Mouse (Mus musculus) CH12F3 (cell line): ENCODE data around the gene Bdh2.

ENCODE experiments used
- in situ Hi-C: fragments of 300-500 bp; cut with MboI; formaldehyde crosslinking; loops from 2 replicates; pipeline ENCODE4 v1.14.3; 2020; ENCODE audit warnings: low sequenced_read_pairs

Gene Bdh2

DNA sequence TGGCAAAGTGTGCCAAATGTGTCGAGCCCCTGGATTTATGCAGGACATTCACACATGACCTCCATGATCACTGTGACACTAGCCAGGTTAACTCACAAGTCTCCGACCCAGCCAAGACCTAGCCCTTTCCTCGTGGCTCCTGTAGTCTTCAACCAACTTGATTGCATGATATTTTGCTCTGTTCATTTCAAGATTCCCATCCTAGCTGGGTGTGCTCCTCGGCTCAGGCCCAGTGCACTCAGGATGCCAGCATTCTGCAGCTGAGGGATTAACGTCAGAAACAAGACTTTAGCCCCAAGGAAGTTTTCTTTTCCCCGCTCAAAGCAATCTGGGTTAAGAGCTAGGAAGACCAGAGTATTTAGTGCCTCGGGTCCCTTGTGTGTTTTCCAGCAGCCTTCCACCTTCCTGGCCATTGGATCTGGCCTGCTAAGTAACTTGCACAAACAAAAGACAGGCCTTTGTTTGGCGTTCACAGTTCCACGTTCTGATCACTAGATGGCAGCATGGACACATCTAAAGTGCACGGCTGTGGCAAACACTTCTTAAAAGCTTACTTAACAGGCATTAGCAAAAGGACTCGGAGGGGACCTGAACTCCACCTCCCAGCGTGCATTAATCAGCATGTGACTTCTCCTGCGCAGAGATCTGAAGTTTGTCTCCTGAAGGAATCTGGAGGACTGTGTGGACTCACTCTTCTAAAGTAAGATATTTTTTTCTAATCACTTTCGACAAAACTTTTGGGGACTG is at the start of gene Bdh2:
Bdh2 (plus strand) TSS at position 553 of the 747 bp plus-strand sequence.
- in situ Hi-C loops: loop anchor here (25.0 kb wide), 1 partner anchor 231 kb away; no protein-coding TSS in a partner anchor

DNA sequence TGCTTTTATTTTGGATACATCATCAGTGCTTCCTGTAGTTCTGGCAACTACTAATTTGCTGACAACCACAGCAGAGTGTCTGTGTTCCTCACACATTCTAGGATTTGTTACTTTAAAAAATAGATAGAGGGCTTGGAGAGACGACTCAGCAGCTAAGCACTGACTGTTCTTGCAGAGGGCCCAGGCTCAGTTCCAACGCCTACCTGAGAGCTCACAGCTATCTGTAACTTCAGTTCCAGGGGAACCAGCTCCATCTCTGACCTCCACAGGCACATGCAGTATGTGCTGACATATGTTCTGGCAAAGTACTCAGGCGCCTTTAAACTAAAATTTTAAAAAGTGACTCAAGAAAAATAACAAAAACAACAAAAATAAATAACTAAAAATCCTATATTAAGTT is 49.0 kb upstream of the Bdh2 start:
- in situ Hi-C loops: no loop called here

DNA sequence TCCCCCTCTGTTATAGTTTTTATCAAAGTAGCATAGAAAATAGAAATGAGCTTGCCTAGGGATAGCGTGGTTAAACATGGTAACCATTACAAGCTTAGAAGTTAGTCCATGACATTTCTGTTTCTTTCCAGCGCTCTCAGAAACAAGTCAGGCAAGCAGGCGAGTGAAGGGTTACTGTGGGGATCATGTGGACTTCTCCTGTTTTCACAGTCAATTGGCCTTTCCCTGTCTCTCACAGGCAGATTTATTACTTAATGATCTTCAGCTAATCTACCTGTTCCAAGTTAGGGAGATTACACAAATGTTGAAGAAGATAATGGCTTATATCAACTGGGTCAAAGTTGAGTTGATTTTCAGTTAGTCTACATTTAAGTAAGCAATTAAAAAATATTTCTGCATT is 48.6 kb upstream of the Bdh2 start:
- in situ Hi-C loops: no loop called here

DNA sequence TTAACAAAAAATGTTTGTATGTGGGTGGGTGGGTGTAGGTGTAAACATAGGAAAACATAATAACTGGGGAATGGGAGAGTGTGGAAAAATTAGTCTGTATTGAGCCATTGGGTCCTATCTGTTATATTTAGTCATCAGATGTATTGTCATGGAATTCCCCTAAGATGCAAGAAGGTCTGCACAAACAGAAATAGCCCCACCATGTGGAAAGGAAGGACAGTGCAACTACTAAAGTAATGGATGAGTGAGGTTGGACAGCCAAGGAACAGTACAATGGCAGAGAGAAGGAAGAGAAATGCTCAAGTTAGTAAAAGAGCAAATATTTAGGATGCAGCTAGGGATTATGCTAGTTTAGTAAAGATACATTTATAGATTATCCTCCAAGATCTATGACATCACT is 35.3 kb upstream of the Bdh2 start:
- in situ Hi-C loops: no loop called here

DNA sequence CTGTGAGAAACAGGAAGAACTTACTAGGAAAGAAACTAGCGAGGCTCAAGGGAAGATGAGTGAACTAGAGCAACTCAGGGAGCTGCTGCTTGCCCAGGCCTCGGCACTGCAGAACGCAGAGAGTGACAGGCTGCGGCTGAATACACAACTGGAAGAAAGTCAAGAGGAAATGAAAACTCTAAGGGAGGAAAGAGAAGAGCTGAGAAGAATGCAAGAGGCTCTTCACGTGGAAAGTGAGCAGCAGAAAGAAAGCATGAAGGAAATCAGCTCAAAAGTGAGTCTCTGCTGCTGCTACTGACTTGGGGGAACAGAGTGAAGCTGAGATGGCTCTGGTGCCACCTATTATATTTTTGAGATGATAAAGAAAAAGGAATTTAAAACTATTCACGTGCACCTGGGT is 34.2 kb upstream of the Bdh2 start:
- in situ Hi-C loops: no loop called here

DNA sequence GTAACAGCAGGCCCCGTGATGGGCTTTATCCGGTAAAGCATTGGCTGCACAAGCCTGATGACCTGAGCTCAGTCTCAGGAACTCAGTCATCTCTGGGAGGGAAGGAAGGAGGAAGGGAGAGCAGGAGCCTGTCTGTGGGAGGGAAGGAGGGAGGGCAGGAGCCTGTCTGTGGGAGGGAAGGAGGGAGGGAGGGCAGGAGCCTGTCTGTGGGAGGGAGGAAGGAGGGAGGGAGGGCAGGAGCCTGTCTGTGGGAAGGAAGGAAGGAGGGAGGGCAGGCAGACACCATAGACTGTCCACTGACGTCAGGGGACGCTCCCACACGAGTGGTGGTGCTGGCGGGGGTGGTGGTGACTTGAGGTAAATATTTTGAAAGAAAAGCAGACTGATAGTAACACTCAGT is 31.9 kb upstream of the Bdh2 start:
- in situ Hi-C loops: no loop called here

DNA sequence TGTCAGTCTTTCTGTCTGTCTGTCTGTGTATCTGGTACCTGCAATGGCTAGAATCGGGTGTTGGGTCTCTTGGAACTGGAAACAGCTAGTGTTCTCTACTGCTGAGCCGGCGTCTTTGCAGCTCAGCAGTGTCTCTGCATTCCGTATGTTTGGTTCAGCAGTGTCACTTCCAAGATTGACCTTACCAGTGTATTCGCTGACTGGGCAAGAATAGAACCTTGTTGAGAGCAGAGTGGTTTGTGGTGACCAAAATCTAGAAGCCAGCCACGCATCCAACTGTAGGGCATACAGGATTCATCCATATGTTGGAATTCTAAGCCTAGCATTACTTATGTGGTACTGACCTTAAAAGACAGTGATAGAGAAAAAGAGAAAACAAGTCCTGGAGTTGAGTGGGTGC is 29.2 kb upstream of the Bdh2 start:
- in situ Hi-C loops: no loop called here

DNA sequence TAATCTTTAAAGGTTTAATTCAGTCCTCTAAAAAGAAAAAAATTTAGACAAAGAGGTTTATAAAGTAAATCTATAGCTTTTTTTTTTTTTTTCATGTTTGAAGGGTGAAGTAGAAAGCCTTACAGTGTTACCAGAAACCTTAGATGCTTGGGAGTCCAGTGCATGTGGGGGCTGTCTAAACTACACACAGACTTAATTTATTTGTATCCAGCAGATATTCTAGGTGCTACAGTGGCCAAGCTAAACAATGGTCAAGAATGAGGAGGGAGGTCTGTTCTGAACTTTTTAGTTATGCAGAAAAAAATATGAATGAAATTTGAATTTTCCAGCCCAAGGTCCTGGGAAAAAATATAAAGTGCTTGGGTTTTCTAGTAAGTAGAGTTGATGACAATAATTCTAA is 26.2 kb upstream of the Bdh2 start:
- in situ Hi-C loops: no loop called here

DNA sequence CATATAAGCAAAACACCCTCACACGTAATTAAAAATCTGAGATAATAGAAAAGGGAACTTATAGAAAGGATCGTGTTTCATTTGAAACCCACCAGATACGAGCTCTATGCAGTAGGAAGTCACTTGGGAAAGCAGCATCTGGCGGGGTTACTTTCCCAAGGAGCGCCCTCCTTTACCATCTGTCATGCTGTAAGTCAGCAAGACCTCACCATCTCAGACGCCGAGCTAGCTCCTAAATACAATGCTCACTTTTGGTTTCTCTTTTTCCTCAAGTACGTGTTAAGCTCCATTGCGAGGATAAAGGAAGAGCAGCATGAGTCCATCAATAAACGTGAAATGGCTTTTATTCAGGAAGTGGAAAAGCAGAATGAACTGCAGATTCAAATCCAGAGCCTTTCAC is 22.1 kb upstream of the Bdh2 start:
- in situ Hi-C loops: no loop called here

DNA sequence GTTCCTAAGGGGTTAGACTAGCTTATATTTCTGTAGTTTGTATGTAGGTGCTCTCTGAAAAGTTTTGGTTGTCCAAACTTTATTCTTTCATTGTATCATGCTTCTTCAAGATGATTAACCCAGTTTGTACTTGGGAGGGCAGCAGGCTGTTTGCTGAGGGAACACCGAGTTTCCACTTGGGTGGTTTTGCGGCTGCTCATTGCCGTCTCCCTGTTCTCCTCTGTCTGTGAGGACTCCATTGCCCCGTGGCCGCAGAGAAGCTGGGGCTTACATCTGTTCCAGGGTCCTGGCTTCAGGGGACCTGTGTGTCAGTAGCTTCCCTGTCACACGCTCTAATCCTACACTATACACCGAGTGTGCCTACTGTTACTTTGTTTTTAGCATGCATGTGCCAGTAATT is 20.8 kb upstream of the Bdh2 start:
- in situ Hi-C loops: no loop called here

DNA sequence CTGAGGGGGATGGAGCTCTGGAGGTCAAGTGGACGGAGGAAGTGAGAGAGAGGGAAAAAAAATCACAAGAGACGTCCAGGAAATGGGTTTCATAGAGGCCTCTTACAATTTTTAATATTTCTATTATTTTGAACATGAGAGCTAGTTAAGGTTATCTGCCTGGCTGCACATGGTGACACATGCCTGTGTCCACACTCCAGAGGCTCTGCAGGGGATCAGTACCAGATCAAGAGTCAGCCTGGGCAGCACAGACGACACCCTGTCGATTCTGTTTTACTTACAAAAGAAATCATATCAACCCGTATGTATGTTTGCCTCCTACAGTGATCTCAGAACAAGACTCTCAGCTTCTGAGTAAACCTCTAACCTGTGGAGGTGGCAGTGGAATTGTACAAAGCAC is 12.4 kb upstream of the Bdh2 start:
- in situ Hi-C loops: no loop called here

DNA sequence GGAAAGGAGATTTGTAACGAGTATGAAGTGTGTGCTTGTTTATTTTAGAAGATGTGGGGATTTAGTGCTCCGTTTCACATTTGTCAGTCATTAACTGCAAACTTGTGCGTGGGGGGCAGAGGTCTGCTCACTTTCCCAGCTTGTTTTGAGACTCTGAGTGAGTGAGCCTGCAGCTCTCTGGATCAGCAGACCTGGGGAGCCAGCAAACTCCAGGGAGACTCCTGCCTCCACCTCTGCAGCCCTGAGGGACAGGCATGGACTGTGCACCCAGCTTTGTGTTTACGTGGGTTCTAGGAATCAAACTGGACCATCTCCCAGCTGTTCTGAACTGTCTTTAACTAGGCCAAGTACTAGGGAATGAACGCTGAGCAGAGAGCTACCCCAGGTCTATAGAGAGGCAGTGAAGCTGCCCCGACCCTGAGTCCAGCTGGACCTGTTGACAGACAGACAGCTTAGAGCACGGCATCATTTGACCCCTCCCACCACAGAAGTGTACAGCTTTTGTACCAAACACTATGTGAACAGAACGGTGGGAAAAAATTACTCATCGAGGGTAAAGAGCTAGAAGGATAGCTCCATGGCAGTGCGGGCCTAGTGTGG is 11.5 kb upstream of the Bdh2 start:
- in situ Hi-C loops: no loop called here

DNA sequence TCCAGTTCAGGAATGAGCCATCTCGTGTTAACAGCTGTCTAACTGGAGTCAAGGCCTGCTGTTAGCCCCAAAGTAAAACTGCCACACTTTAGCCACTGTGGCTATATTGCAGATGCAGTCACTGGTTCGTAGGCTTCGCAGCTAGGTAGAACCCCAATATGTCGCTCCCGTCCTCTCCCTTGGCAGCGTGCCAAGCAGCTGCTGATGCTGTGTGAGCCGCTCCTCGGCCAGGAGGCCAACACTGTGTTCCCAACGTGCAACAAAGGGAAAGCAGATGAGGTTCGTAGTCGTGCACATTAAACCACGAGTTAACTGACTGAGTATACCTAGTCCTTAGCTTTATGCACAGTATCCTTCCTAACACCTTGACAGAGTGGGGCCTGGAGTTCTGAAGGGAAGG is 8.4 kb upstream of the Bdh2 start:
- in situ Hi-C loops: no loop called here

DNA sequence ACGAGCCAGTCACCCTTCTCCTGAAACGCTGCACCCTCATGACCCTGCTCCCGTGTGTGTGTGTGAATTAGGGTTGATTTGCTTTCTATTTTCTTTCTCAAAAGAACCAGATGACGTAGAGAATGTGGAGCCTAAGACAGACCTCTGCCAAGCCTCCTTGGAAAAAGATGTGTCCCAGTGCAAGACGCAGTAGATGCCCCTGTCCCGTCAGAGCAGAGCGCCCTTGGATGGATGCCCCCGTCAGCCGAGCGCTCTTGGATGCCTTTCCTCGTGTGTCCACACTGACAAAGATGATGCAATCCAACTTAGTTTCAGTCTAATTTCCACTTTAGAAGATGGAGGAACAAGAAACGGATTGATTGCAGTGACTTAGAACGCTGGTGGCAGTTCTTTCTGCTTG is 8.0 kb upstream of the Bdh2 start:
- in situ Hi-C loops: no loop called here

DNA sequence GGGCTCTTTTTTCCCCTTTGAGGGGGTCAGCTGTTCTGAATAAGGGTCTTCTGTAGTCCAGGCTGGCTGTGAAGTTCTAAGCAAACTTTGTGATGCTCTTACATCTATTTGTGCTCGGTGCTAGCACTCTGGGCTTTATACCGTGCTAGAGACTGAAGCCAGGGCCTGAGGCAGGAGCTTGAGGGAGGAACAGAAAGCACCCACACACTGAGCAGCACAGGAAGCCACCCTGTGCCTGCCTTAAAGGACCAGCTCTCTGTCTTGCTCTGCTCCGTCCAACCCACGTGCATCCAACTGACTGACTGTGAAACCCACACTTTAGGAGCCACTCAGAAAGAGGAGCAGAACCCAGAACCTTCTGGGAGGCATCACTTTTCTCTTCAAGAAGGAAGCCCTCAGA is 861 bp upstream of the Bdh2 start:
- in situ Hi-C loops: loop anchor here (25.0 kb wide), 1 partner anchor 232 kb away; no protein-coding TSS in a partner anchor

DNA sequence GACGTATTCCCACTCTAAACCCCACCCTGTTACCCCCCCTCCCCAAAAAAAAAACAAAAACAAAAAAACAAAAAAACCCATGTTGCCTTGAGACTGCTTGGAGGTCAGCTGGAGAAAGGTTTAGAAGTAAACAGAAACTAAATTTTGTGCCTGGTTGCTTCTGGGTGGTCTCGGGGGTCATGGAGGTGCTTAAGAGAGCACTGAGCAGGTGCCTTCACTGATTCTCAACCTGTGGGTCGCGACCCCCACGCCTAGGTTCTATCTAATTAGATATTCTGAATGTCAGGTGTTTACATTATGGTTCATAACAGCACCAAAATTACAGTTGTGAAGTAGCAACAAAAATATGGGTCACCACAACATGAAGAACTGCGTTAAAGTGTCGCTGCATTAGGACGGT is 680 bp downstream of the Bdh2 start:
- in situ Hi-C loops: loop anchor here (25.0 kb wide), 1 partner anchor 231 kb away; no protein-coding TSS in a partner anchor

DNA sequence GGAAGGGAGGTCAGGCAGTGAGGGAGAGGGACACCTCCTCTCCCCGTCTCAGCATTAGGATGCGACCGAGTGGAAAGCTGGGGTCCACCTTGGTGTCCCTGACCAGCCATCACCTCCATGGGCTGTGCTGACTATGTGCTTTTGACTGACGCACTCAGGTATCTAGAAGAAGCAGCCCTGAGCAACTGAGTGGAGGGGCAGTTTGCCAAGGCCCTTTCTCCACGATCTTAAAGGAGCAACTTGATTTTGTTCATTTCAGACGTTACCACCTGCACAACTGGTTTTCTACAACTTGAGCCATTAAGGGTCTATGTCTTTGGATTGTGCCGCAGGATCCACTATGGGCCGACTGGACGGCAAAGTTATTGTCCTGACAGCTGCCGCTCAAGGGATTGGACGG is 4.2 kb downstream of the Bdh2 start:
- in situ Hi-C loops: loop anchor here (25.0 kb wide), 1 partner anchor 227 kb away; no protein-coding TSS in a partner anchor

DNA sequence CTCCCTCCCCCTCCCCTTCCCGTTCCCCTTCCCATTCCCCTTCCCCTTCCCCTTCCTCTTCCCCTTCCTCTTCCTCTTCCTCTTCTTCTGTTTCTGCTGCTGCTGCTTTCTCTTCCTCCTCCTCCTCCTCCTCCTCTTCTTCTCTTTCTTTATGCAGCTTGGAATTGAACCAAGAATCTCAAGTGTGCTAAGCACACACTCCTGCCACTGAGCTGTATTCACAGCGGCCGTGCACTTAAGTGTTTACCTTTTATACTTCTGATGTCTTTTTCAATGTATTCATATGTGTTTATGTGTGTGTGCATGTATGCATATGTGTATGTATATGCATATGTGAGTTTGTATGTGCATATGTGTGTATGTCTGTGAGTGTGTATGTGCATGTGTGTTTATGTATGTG is 4.8 kb downstream of the Bdh2 start:
- in situ Hi-C loops: loop anchor here (25.0 kb wide), 1 partner anchor 226 kb away; no protein-coding TSS in a partner anchor

DNA sequence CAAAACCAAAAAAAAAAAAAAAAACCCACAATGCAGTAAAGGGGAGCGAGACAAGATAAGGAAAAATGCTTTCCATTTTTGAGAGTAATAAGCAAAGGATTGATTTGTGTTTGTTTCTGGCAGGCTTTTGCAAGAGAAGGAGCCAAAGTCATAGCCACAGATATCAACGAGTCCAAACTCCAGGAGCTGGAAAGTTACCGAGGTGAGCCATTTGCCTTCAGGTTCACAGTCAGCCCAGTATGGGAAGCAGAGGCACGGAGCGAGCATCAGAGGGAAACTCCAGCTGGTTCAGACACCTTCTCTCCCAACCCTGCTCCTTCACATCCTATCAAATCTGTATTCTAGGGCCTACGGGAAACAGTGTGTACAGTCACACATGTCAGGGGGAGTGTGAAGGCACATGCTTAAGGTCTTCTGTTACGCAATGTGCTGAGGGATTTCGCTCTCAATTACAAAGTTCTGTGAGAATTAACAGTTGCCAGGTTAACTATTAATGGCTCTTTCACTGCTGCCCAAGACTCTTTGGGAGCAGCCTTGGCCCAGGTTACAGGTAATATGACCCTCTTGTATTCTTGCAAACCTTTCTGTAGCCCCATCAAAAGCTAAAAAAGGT is 7.2 kb downstream of the Bdh2 start:
- in situ Hi-C loops: loop anchor here (25.0 kb wide), 1 partner anchor 224 kb away; no protein-coding TSS in a partner anchor

DNA sequence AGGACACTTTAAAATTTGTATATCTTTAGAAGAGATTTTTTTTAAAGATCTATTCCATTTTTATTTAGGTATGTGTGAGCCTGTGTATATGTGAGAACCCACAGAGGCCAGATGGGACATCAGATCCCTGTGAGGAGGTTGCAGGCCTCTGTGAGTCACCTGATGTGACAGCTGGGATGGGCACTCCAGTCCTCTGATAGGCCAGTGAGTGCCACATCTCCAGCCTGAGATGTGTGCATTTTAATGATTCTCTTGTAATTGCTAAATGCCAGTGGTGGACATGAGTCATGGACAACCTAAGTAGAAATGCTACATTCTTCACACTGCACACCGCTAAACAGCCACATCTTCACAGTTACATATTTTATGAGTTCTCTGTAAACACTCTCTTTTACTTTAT is 8.1 kb downstream of the Bdh2 start:
- in situ Hi-C loops: loop anchor here (25.0 kb wide), 1 partner anchor 223 kb away; no protein-coding TSS in a partner anchor

DNA sequence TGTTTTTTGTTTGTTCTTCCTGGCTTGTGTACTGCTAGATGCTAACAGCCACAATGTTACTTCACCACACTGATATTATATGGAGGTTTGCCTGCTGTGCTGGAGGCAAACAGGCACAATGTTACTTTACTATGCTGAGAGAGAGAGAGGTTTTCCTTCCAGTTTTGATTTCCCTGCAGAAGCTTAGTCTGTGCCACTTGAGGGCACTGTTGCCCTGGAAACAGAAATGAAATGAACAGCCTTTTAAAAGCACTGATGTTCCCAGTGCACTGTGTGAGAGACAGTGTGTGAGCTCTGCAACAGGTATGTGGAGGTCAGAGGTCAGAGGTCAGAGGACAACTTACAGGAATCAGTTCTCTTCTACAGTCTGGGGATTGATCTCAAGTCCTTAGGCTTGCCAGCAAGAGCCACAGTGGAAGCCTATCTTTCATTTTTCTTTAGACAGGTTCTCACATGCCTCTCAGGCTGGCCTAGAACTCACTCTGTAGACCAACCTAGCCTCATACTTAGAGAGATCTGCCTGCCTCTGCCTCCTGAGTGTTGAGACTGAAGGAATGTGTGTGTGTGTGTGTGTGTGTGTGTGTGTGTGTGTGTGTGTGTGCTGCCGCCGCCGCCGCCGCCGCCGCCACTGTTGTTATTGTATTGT is 9.4 kb downstream of the Bdh2 start:
- in situ Hi-C loops: loop anchor here (5.0 to 25.0 kb wide), 2 partner anchors 222 to 437 kb away; no protein-coding TSS in a partner anchor
